Mouse (Mus musculus) liver, embryonic 14.5 days (tissue): Measurements from ENCODE around the gene Zfpm1.
A peak's percentile ranks its signal among the peaks of the same experiment; 100 is the strongest.

ENCODE experiments used
- CTCF ChIP-seq: IDR thresholded peaks from 2 replicates; pipeline ENCODE4 v1.5.1; 2016; ENCODE audit warnings: antibody characterized with exemption, low read depth, control low read depth
- EP300 ChIP-seq: IDR thresholded peaks from 2 replicates; pipeline ENCODE4 v1.6.1; 2016; ENCODE audit warnings: antibody characterized with exemption, low read depth

DNA sequence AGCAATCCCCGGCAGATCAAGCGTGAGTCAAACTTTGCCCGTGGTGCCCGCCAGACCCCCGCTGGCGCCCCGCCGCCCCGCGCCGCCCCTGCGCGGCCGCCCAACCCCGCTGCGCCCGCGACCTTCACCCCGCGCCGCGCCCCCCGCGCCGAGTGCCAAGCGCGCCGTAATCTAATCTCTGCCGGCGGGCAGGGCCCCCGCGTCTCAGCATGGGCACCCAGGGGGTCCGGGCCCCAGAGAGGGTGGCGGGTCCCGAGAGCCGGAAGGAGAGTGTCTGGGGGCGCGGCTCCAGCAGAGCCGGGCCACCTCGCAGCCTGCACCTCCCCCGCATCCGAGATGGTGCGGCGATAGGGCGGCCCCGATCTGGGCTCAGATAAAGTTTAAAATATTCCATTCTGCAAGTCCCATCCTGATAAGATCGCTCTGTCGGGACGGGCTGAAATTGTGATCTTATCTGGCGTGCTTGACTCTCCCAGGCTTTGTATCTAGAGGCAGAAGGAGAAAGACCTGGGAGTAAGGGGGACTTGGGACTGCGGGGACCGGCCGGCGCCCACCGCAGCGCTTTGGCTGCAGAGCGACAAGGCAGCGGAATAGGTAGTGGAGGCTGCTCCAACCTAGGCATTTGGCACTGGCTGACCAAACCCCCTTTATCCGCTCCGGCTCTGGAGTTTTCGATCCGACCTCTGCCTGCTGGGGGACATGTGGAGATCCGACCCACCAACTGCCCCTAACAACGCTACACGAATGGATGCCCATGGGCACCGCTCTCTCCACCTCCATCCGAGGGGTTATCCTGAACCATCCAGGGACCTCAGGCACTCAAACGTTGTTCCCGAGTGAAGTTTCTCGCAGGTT lies 787 bp downstream of the Zfpm1 start:
- TF ChIP-seq EP300 (0 out of 2 replicates have a peak, but pooled peaks have one; percentile 5), CTCF (no peak)
